Mouse (Mus musculus) cerebellum, postnatal 14 days (tissue): ENCODE results near the gene Itgb7.
A peak's percentile ranks its signal among the peaks of the same experiment; 100 is the strongest.
"Not testable (repeated sequence)": the region's sequence is repeated elsewhere in the genome, so short reads cannot be mapped to it uniquely, and the experiment has no call there.

Experiments used
- DNase-seq, 2 experiments: peaks; one replicate each; pipeline ENCODE4 v3.0.0; 2021; ENCODE audit warnings: mixed read lengths in 2 of 2

Gene Itgb7

DNA sequence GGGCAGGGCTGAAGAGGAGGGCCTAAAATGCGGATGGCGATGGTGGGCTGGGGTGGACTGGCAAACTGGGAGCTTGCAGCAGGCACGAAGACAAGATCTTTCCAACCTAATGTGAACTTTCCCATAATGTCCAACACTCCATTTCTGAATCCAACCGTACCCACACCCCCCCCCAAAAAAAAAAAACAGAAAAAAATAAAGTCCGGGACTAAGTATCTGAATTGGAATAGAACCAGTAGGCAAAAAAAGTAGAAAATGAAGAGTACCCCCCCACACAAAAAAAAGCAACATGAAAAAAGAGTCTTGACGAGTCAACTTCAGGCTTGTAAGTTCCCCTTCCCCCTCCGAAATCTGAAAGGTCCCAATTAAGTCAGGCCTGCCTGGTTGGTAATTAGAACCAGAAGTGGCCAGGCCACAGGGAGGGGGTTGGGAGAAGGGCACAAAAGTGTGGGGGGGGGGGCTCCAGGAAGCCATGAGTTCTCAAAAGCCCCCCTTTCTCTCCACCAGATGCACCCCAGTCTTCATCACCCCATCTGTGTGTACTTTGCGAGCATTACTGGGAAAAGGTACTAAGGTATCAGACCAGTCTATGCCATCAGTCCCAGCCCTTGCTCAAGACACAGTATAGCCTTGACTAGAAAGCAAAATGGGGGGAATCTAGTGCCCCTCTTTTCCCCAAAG lies 16.5 kb upstream of the Itgb7 start:
- DNase-seq, result no peak

DNA sequence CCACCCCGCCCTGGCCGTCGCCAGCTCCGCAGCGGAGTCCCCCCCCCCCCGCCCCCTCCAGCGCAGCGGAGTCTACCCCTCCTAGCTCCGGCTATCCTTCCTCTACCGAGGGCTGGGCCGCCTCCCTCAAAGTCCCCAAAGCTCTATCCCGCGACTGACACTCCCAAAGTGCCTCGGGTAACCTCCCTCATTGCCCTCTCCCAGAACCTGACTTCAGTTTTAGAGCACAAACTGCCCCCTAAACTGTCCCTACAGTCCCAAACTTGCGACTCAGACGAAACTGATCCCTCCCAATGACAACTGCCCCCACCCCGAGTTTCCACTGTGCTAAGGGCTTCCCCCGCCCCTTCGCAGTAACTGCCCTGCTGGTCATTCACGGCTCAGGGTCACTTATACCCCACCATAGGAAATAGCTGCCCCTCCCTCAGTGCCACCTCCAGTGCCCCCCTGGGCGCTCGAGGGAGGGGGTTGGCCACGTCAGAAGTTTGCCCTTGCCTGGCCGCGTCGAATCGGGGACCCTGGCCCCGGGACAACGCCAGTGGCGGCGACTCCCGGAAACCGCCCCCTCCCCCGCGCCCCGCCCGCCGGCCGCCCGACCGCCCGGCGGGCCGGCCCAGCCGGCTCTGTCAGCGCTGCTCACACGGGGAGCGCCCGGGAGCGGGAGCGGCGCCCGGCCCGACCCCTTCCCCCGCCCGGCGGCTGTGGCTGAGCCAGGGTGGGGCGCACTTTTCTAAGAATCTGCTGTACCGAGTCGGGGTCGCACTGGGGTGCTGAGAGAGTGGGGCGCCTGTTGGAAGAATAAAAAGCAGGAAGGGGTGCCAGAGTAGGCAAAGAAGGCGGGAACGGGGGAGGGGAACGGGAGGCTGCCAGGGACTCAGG lies 15.7 kb upstream of the Itgb7 start:
- peak; percentile 43 to 52 for DNase-seq

DNA sequence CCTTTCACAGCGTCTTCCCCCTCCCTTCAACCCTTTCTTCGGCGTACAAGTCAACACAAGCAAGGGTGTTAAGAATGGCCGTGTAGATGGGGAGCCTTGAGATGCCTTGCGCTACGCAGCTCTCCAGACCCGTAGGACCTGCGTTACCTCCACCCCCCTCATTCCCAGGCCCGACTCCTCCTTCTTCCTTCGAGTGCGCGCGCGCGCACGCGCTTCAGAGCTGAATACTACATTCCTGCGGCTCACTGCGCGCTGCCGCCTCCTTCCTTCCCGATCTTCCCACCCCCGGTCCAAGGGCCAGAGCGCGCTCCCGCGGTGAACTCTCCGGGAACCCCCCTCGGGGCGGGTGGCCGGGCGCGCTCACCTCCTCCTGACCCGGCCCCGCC lies 15.1 kb upstream of the Itgb7 start:
- DNase-seq, result peak; percentile 90 to 92

- peak; percentile 65 to 71 for DNase-seq
Measured at GRCm38 (mm10) chr15:102245891-102246741, 14.4 kb upstream of the Itgb7 start.

DNA sequence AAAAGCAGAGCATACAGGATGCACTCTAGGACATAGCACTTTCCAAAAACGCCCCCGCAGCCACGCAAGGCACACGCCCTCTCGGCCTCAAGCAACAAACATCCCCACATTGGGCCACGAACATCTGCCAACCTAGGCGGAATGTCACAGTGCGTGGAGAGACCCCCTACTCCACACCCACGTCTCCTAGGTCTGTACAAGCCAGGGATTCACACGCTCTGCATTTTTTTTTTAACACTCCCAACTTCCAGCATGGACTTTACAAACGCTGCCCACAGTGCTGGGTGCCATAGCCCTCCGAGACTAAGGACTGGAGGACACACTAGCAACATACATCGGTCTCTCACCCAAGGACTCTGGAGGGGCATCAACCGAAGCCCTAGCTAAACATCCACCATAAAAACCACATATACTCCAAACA lies 13.7 kb upstream of the Itgb7 start:
- DNase-seq, result no peak

- DNase-seq, result no peak
Measured at GRCm38 (mm10) chr15:102244306-102245191, 12.8 kb upstream of the Itgb7 start.

DNA sequence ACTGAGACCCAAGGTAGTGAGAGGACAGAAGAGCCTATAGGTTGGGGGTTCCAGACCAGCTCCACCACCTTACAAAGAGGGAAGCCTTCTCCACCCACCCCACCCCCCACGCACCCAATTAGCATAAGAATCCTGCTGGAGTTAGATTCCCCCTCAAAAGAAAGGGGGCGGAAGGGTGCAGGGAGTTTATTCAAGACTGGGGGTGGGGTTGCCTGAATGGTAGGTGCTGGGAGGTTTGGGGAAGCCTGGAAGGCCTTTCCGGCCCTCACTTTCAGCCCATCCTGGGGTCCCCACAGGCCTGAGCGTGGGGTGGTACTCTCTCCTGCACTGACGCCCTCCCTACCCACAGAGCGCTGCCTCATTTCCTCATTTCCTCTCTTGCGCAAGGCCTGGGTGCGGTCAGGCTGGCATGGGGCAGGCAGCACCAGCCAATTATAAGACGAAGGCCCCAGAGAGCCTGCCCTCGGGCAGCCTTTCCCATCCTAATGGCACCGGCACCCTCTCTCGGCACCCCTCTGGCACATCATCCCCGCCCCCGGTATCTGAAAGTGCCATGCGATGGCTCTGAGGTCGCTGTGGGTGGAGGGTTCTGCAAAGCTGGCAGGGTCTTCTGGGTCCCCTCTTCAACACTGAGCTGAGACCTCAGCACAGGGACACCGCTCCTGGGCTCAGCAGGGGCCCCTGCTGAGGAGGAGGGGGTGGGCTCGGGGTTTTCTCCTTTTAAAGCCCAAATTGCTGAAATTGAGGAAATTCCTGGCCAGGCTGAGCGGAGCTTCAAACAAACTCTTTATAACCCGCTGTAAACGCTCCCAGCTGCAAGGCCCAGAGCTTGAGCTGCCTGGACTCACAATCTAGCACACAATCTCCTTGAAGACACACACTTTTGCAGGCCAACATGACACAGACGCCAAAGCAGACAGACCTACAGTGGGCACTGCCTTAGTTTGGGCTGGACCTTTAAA lies 11.8 kb upstream of the Itgb7 start:
- no peak for DNase-seq

DNA sequence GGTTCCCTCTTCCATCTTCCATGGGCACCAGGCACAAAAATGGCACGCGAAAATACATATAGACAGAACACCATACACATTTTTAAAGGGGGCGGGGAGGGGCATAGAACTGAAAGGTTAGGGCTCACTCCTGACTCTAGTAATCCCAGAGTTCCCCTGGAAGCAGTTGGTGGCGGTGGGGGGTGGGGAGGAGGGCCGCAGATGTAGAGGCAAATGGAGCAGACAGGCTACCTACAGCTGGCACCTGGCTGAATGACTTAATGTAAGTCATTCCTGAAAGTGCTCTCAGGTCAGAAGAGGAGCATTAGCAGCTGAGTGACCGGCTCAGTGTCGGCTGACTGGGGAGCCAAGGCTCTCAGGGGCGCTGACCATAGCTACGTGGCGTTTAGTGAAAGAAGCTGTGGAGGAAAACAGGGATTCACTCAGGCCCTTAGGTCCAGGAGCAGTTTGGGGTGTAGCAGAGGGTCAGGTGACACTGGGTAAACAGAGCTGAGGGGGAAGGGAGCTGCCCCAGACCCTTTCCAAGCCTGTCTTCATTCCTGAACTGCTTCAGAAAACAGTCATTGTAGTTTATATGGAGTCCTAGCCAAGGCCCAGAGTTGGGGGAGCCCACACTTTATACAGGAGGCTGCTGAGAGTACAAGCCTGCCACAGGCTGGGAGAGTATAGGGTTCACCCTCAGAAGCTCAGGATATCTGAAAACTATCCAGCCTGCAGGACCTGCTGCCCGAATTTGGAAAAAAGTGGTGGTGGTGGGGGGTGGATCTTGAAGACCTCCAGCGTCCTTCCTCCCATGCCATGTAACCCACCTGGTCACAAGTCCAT lies 10.9 kb upstream of the Itgb7 start:
- no peak for DNase-seq

DNA sequence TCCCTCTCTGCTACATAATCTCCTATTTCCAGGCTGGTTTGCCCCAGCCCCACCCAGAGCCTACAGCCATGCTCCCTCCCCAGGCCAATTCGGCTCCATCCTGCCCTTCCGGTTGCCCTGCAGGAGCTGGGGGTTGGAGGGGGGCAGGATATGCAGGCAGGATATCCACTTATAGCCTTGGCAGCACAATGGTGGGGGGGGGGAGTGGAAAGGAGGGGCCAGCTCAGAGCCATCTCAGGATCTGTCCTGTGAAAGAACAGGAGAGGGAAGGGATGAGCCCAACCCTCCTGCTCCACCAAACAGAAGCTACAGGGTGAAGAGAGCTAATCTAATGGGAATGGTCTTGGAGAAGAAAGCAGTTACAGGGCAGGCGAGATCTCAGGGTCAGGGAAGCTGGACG lies 8.9 kb upstream of the Itgb7 start:
- no peak for DNase-seq

DNA sequence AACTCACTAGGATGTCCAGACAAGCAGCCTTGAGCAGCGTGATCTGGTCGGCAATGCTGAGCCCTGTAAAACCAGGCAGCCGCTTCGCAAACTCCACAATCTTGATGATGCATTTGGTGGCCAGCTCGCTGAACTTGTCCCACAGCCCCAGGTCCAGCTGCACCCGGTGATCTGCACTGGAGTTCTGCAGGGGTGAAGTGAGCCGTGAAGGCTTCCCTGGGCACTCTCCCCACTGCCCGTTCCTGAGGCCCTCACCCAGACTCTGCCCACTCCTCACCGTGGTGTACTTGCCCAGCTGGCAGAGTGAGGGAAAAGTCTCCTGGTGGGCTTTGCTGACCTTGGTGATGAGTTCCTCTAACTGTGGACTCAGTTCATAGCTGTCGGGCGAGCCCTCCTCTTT lies 8.1 kb upstream of the Itgb7 start:
- DNase-seq, result no peak

DNA sequence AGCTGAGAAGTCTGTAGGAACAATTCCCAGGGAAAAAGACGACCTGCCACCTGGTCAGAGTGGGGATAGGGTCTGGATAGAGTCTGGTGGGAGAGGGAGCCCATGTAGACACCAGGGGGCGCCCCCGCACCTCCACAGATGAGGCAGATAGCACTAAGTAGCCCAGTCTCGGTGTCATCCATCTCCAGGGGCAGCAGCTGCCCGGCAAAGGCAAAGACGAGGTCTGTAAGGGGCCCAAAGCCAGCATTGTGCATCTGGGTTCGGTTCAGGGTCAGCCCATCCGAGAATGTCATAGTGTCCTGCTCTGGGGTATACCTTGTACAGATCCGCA lies 7.5 kb upstream of the Itgb7 start:
- DNase-seq, result peak; percentile 82 to 90

DNA sequence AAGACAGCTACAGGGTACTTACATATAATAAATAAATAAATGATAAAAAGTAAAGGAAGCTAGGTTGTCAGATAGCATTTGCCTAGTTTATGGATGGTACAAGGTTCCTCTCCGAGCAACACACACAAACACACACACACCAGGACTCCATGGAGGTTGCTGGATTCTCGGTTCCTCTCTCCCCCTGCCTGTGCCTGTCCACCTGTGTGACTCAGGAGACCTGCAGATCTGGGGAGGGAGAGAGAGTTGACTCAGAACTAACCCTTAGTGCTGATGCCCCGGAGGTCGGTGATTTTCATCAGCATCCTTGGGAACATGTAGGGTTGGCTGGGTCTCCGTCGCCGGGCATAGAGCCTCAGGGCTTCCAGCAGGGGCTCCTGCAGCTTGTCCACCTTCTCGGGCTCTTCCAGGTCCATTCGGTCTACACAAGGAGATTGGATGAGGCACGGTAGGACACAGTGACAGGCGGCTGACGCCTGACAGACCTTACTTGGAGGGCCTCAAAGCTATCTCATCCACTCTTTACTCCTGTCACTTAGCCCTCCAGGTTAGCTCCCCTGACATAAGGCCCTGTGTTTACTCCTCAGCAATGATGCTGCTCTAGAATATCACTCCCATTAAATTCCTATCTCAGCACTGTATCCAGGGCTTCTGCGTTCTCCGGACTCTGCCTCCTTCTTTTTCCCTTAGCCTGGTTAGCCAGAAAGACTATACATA lies 7.0 kb upstream of the Itgb7 start:
- DNase-seq, result no peak

DNA sequence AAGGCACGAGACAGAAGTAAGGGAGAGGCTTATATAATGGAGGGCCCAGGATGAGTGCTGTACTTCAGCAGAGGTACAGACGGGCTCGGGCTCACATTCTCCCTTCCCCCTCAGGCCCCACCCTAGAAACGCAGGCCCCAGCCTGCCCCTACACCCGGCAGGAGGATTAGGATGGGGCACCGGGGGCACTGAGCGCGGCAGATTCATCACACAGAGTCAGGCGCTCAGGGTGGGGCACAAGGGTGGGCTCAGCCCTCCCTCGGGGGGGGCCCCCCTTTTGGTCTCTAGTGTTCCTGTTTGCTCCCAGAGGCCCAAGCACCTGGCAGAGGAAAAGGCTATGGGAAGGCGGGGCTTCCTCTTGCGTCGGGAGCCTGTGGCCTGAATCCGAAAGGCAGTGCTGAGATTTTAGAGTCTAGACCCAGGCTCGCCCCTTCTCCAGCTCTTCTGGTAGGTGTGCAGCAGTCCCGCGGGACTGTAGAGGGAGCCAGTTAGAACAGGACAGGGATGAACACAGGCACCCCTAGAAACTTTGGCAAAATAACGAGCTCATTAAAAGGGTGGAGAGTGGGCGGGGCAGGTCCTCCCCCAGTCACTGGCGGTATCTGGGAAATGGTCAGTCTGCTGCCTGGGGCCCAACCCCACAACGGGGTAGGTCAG lies 3.8 kb upstream of the Itgb7 start:
- DNase-seq, result no peak

DNA sequence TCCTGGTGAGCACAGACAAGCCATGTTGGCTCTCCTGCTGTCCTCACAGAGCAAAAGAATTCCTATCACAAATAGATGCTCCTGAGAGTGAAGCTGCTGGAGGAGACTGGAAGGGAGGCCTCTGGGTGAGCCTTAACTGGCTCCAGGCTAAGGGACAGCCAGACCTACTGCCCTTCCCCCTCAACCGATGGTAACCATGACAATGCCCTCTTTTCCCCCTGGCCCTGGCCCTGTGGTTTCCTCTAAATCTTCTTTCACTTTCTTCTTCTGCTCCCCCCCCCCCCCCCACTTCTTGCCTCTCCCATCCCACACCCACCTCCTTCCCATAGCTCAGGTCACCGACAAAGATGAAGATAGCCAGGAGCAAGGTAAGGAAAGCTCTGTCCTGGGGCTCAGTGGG lies 2.2 kb upstream of the Itgb7 start:
- DNase-seq, result no peak

DNA sequence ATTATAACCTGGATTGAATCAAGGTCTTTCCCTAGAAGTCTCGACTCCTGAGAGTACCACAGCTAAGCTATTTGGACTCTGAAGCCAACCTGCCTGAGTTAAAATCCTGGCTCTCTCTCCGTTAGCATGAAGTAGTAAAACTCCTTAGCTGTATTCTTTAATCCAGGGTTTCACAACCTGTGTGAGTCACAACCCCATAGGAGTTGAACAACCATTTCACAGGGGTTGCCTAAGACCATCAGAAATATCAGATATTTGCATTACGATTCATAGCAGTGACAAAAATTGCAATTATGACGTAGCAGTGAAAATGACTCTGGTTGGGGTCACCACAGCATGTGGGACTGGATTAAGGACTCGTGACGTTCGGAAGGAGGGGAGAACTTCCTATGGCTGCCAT lies 1.0 kb upstream of the Itgb7 start:
- DNase-seq, result no peak

DNA sequence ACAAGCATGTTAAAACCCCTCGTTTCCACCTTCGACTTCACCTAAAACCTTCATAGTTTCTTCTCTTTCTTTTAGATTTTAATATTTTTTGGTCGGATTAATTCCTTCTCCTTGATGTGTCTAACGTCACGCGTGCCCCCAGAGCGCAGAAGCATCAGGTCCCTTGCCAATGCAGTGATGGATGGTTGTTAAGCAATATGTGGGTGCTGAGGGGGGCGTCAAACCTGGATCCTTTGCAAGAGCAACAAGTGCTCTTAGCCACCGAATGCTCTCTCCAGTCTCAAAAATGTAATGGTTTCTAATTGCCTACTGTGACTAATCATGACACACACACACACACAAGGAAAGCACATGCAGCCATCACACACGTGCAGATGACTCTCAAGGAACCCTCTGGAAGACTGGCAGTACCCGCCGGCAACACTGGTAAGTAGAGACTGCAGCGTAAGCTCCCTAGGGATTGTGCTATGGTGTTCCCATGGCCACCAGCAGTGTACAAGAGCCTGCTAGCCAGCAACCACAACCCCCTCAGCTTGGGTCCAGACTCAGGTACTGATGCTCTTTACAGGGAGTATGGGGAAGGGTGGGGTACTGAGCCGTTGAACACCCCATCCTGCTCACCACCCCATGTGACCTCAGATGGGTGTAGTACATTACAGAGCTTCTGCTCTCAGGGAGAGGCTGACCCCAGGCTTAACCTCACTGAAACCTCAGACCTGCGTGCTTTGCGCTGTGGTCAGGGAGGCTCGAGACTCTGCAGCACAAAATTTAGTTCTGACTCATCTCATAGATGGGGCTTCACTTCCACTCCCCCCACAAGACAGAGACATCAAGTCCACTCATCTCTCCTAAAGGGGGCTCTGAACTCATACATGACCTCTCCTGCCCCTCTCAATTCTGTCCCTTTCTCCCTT lies 1.1 kb downstream of the Itgb7 start:
- DNase-seq, result no peak

GRCm38 (mm10) chr15:102225619-102226018 lies 6.1 kb downstream of the Itgb7 start:
- DNase-seq, result not testable (repeated sequence)
